Mouse (Mus musculus): Measurements from ENCODE around the gene Spry2. TPM values are rescaled to one million over a fixed set of nuclear protein-coding genes. Genes with fewer than 3 reads are reported as not detected.

The Spry2 gene
- polyA plus RNA-seq, 1 experiment from 2014 or later, result 97.7 TPM

GRCm38 (mm10) chr14:105858935-105859334 is 37.7 kb downstream of the Spry2 start:
- no peaks in the 10 kb centered on the region for H3K9me3 ChIP-seq
- 42% methylated on average over 5 of the region's 5 CpGs for WGBS
- no peaks in the 10 kb centered on the region for H3K36me3 ChIP-seq
- no peaks in the 10 kb centered on the region for H3K4me1 ChIP-seq
- H3K27ac ChIP-seq, result no peak overlapping the region
- H3K9ac ChIP-seq, result no peak overlapping the region
- H3K4me3 ChIP-seq, result no peak overlapping the region
- no peak overlapping the region for H3K4me2 ChIP-seq (replicated peaks)
- no peaks in the 10 kb centered on the region for H3K27me3 ChIP-seq
- ATAC-seq (ENCODE audit: low FRiP score, low read depth), result no peak

DNA sequence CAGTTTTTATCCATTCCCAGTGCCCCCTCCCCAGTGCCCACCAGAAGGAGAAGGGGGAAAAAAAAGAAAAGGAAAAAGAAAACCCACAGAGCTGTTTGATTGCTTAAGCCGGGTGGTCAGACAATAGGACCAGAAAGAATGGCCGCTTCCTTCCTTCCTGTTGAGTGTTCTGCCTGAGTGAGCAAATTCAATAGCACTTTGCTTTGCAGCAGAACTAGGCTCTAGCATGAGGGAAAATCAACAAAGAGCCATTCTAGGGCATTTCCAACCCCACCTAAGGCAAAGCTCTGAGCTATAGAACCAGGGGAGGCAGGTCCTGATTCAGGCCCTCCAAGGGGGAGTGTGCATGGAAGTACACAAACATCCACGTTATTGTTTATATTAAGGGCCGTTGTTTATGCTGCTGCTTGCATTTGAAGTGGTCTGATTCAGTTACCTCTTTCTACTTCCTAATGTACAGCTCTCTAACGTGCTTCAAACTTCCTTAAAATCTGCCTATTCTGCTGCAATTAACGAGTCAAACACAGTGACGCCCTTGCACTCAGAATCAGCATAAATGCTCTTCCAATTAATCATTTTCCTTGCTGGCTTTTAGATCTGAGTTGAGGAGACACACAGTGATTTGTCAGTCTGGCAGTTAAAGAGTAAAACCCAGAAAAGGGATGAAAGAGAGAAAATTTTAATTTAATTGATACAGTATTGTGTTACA is 45.1 kb downstream of the Spry2 start:
- no peaks in the 10 kb centered on the region for H3K36me3 ChIP-seq
- no peak overlapping the region for H3K9ac ChIP-seq
- no peaks in the 10 kb centered on the region for H3K27me3 ChIP-seq
- 53% methylated on average over 7 of the region's 7 CpGs for WGBS
- no peak overlapping the region for H3K4me3 ChIP-seq
- H3K9me3 ChIP-seq, result no peaks in the 10 kb centered on the region
- no peak overlapping the region for H3K27ac ChIP-seq
- no peaks in the 10 kb centered on the region for H3K4me1 ChIP-seq
- no peak for ATAC-seq (ENCODE audit: low FRiP score, low read depth)
- H3K4me2 ChIP-seq (replicated peaks), result no peak overlapping the region

Other genes starting within 250 kb of the Spry2 start
- gene Trim52, start 209.4 kb upstream of the Spry2 start, polyA plus RNA-seq (2015; fragmentation: Nextera tagmentation; extraction: Ambion mirVana), result not detected in 2 replicates